Mouse (Mus musculus): ENCODE data around the gene Rps6kb1. TPM values are rescaled to one million over a fixed set of nuclear protein-coding genes. Genes with fewer than 3 reads are reported as not detected.

Rps6kb1 gene
- total RNA-seq, 2 experiments from 2014 or later = 27.7 to 28.8 TPM

DNA sequence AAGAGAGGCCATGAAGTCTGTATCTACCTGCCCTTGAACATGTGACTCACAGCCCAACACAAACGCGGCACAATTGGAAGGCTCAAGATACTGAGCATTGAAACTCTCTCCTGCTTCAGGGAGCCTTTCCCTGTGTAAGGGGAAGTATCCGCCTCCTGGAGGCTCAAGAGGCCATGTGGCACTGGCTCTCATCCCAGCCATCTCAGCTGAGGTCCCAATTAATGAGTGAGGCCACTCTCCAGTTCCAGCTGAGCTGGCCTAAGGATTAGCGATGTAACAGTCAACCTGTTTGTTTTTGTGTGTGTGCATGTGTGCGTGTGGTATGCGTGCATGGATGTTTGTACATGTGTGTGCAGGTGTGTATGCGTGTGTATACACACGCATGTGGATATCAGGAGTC, 76.3 kb downstream of the Rps6kb1 start:
- no peak for DNase-seq

DNA sequence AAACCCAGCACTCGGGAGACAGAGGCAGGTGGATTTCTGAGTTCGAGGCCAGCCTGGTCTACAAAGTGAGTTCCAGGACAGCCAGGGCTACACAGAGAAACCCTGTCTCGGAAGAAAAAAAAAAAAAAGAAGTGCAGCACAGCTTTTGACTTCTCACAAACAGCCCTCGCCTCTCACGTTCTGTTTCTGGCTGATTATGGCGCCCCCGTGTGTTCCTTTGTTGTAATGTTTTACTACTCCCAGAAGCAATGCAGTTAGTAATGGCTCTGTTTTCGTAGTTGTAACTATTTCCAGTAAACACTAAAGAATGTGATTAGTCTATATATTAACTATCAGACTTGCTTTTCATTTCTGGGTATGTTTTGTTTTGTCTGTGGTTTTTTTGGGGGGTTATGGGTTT, 80.3 kb downstream of the Rps6kb1 start:
- peak; percentile 74 for DNase-seq

DNA sequence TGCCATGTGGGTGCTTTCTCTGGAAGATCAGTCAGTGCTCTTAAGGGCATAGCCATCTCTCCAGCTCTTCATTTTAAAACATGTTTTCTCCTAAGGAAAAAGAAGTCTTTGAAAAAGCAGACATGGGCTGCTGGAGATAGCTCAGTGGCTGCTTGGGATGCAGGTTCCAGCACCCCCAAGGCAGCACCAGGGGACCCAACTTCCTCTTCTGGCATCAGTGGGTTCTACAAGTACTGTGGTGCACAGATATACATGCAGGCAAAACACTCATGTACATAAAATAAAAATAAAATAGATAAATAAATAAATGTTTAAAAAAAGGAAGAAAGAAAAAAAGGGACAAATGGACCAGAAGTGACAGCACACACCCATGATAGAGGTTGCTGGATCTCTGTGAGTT, 82.0 kb downstream of the Rps6kb1 start:
- no peak for DNase-seq

GRCm38 (mm10) chr11:86458866-86459265, 85.7 kb downstream of the Rps6kb1 start:
- DNase-seq = no peak

GRCm38 (mm10) chr11:86457545-86457944, 87.1 kb downstream of the Rps6kb1 start:
- no peak for DNase-seq

GRCm38 (mm10) chr11:86453991-86454390, 90.6 kb downstream of the Rps6kb1 start:
- DNase-seq = no peak

Small RNA genes lying within 50 kb of the gene (microRNA-seq; reads per million reads assigned to microRNA genes)
- 6,890 to 16,938 reads per million in 2 experiments for gene Mir21a

Other genes with a start within 250 kb of the Rps6kb1 start
- gene Med13, start 187.2 kb downstream of the Rps6kb1 start, total RNA-seq (2021) = 10 to 100 TPM; 41.9 to 43.1 TPM
- gene Rnft1, start 60.1 kb downstream of the Rps6kb1 start, total RNA-seq (2021) = 10 to 100 TPM; 28.9 to 33.1 TPM
- gene Tubd1, start 186 bp upstream of the Rps6kb1 start, total RNA-seq (2021) = 1 to 10 TPM; 8.4 to 9.7 TPM
- gene Vmp1, start 139.0 kb upstream of the Rps6kb1 start, total RNA-seq (2021) = 10 to 100 TPM; 62.0 to 74.5 TPM
- 10 to 100 TPM; 10.3 to 10.6 TPM for gene Ptrh2, start 139.2 kb upstream of the Rps6kb1 start, total RNA-seq (2021)
- 100 to 1,000 TPM; 266 to 273 TPM for gene Cltc, start 212.8 kb upstream of the Rps6kb1 start, total RNA-seq (2021)

All from heart, postnatal 4 days (tissue).